Mouse (Mus musculus) cerebellum, postnatal 10 days (tissue): ENCODE measurements around the gene Pih1d1.

ENCODE experiments used
- DNase-seq, 2 experiments: peaks; one replicate each; pipeline ENCODE4 v3.0.0; 2021; ENCODE audit warnings: mixed read lengths in 2 of 2

Gene Pih1d1

DNA sequence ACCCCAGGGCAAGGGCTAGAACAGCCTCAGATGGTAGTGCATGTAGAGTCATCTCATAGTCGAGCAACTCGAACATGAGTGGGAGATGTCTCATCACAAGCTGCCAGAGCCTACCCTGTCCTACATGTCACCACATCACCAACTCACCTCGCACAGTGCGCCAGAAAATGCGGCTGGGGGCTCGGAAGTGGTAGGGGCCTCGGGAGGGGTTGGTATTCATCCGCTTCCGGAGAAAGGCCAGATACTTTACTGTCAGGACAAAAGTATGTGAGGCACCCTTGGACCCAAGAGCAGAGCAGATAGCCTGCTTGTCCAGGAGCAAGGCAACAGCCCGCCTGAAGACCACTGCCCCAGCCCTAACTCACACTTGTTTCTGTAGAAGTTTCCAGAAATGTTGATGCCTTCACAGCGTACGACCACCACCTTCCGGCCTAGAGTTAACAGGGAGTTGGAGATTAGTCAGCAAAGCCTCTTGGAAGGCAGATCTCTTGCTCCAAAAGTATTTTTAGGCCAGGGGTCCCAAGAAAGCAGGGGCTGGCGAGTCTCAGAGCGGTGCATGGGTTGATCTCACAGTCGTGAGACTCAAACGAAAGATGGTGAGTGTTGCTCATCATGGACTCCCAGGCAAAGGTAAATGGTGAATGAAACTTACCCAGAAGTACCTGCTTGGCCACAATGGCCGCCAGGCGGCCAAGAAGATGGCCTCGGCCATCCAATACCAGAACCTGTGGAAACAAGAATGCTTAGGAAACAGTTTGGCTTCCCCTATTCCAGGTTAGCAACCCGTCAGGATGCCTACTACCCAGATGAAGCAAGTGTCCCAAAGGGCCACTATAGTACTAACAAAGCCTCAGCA, 27.0 kb upstream of the Pih1d1 start:
- peak in 1 of 2 experiments; percentile 20 for DNase-seq

GRCm38 (mm10) chr7:45127700-45128224, 26.3 kb upstream of the Pih1d1 start:
- no peak for DNase-seq

- peak; percentile 98 to 99 for DNase-seq
These were observed 25.4 kb upstream of the Pih1d1 start, which contains the start of gene Rpl13a for GRCm38 (mm10) chr7:45128624-45129246. Gene Rpl13a (minus strand): TSS chr7:45128761.

- peak; percentile 70 for DNase-seq
These were observed 24.8 kb upstream of the Pih1d1 start for GRCm38 (mm10) chr7:45129318-45129717.

- DNase-seq, result peak in 1 of 2 experiments; percentile 23
These were observed 24.2 kb upstream of the Pih1d1 start for GRCm38 (mm10) chr7:45129776-45130512.

DNA sequence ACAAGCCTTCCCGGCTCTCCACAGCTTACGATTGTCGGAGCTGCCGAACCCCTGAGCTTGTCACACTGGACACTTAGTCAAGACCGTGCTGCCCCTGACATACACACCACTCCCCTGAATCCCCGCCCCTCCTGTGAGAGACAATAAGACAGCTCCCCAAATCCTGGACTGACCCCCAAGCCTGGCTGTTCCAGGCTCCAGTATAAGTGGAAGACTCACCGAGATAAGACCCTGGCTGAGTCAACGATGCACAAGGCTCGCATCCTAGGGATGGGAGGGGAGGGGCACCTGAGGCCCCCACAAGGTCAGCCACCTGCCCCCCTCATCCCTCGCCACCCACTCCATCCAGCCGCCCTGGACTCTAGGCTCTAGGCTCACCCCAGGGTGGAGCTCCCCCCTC, 22.3 kb upstream of the Pih1d1 start:
- DNase-seq, result peak in 1 of 2 experiments; percentile 7

- DNase-seq, result peak in 1 of 2 experiments; percentile 24
These were observed 20.5 kb upstream of the Pih1d1 start for GRCm38 (mm10) chr7:45133446-45134159.

GRCm38 (mm10) chr7:45134544-45135026, 19.5 kb upstream of the Pih1d1 start:
- peak in 1 of 2 experiments; percentile 21 for DNase-seq

- peak in 1 of 2 experiments; percentile 8 for DNase-seq
These were observed 18.7 kb upstream of the Pih1d1 start for GRCm38 (mm10) chr7:45135370-45135769.

DNA sequence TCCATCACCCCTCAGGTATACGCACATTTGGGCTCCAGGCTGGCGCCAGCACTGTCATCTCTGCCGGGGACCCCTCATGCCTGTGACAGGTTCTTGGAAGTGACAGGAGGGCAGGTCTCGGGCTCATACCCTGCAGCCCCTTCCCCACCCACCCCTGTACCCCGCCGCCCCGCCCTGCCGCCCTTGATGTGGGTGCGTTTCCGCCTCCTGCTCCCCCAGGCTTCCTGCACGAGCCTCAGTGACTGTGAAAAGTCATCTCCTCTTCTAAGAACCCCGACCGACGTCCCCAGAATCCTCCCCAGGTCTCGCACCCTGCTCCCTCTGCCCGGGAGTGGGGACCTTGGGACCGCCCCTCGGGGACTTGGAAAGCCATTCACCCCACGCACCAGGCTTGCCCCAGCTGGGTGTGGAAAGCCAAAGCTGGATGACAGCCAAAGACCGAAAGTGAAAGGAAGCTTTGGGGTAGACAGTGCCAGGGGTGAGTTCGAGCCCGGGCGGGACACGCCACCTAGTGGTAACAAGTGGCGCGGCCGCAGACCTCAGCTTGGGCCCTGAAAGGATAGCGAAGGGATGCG, 18.0 kb upstream of the Pih1d1 start, which contains the start of the genes Gm45713 and Flt3l:
TSS of gene Gm45713 (minus strand) at position 239 of the 575 bp plus-strand sequence.
TSS of gene Flt3l (minus strand) at position 440 of the 575 bp plus-strand sequence.
- DNase-seq, result peak; percentile 93 to 96

- DNase-seq, result no peak
These were observed 16.7 kb upstream of the Pih1d1 start for GRCm38 (mm10) chr7:45137171-45138006.

DNA sequence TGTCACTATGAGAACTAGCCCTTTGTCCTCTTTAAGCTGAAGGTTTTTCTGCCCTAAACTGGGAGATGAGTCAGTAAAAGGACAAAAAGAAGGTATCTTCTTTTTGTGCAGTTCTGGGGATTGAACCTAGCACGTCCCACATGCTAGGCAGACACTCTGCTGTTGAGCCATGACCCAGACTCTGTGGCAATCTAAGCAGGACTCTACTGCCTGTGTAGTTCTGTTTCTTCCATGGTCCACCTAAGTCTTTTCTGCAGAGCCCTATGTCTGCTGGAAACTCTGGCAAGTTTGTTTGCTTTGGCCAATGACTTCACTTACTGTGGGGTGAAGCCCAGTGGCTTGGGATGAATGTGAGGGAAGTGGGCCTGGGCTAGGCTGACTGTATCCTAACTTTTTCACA, 15.7 kb upstream of the Pih1d1 start:
- DNase-seq, result no peak

- peak; percentile 75 to 79 for DNase-seq
These were observed 14.0 kb upstream of the Pih1d1 start for GRCm38 (mm10) chr7:45139904-45140723.

GRCm38 (mm10) chr7:45141319-45141718, 12.8 kb upstream of the Pih1d1 start:
- no peak for DNase-seq

DNA sequence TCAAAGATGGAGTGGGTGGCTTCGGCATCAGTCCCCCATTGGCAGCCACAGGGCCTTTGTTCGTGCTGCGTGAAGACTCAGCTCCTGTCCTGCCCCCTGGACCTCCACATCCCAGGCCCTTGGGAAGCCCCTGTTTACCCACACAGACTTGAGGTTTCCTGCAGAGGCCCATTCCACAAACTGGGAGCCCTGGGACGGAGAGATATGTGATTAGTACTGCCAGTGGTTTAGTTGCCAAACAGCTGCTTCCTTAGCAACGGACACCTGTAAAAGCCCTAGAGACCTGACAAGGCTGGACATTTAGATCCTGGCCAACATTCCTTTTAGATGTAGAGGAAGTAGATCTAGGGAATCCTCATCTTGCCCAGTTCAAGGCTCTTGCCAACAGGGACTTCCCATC, 12.2 kb upstream of the Pih1d1 start:
- DNase-seq, result no peak

DNA sequence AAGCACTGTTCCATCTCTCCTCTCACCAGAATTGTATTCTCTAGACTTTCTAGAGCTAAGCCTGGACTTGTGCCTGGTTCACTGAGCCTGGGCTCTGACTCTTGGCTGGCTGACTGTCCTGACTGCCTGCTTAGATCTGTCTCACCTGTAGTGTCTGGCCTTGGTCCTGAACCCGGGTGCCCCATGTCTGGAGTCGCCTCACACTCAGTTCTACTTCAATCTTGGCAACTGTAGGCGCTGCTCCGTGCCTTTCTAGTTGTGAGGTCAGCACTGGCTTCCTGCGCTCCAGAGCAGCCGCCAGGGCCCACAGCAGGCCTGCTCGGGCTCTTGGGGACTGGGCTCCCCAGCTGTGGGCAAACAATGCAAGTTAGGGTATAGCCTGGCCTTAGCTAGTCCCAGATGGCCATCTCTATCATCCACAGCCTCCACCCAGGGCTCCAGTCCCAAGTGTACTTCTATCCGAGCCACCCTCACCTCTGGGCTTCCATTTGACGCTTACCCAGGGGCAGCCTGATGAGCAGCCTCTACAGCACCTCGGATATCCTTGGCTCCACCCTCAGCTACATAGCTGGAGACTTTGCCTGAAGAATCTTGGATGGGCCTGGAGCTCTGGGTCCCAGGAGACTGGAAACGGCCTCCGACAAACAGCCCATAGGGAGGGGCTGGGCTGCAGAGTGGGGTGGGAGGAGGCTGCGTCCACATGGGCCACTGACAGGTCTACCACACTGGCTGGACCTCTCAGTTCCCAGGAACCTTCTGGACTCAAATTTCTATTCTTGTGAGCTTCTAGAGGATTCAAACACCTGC, 9.5 kb upstream of the Pih1d1 start:
- no peak for DNase-seq

GRCm38 (mm10) chr7:45145460-45145859, 8.6 kb upstream of the Pih1d1 start:
- no peak for DNase-seq

- peak in 1 of 2 experiments; percentile 9 for DNase-seq
These were observed 6.8 kb upstream of the Pih1d1 start for GRCm38 (mm10) chr7:45147267-45147666.

DNA sequence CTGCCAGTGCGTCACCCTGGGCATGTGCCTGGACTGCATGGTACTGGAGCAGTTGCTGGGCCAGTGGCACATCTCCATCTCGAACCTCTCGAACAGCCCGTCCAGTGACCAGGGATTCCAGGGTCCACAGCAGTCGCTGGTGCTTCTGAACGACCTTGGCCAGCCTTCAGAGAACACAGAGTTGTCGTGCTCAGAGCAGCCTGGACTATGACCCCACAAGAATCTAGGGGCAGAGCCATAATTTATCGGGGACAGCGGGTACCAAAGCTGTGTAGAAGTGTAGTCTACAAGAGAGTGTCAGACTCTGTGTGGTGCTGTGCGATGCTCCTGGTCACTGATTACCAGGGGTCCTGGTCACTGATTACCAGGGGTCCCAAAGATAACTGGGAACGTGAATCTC, 6.2 kb upstream of the Pih1d1 start:
- DNase-seq, result no peak
